26 mouse cellular contexts compared by ENCODE assay signal in the genomic region with DNA sequence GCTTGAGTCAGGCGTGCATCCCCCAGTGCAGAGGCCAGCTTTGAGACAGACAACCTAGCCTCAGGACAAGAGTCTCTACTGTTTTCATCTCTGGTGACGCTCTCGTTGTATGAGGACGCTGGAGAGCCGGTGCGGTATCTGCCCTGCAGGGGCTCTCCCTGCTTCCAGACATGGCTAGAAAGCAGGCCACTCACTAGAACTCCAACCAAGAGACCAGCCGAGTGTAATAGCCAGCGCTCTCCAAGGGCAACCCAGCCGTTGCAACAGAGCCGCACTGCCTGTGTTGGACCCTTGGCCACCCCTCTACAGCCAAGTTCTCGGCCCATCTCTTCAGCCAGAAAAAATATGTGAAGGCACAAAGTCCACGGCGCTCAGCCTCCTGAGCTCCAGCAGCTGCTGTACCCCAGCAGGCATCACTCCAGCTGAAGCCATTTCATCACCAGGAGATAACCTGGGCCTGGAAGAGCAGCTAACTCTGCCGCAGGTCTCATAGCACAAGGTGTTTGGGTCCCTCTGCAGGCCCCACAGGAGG.
DNase-seq lines count a peak whose midpoint lies in the region; ATAC-seq and TF ChIP-seq lines count a peak whose summit lies in the region.
"Had no signal": no experiment of that assay in that cellular context is flagged by ENCODE, and none has a peak within 500 bp of the region (broad histone marks: within the 10 kb centered on the region; RNA-seq: fewer than 3 reads in every experiment).

No protein-coding gene starts in this region.

- no peak overlapping the region for H3K4me3 ChIP-seq in liver, adult 2 months (ENCODE audit: insufficient read depth, low read depth, low read length)
- no peak overlapping the region for H3K4me3 ChIP-seq in liver, embryonic 11.5 days (ENCODE audit: low read depth, low read length)
- H3K4me3 ChIP-seq in neural tube, embryonic 13.5 days, result no peak overlapping the region
- no peak overlapping the region for H3K4me3 ChIP-seq in neural tube, embryonic 15.5 days (replicated peaks)
- H3K4me3 ChIP-seq in liver, postnatal 0 days (ENCODE audit: low read depth, low read length), result no peak overlapping the region
- H3K4me3 ChIP-seq: embryonic facial prominence, embryonic 15.5 days; forebrain, embryonic 12.5 days; forebrain, embryonic 15.5 days; hindbrain, embryonic 10.5 days; hindbrain, embryonic 13.5 days had no signal

- no peaks in the 10 kb centered on the region for H3K9me3 ChIP-seq in liver, embryonic 11.5 days (ENCODE audit: control insufficient read depth, low read length)
- H3K9me3 ChIP-seq in neural tube, embryonic 13.5 days, result no peaks in the 10 kb centered on the region
- H3K9me3 ChIP-seq in neural tube, embryonic 15.5 days (replicated peaks), result no peaks in the 10 kb centered on the region
- no peaks in the 10 kb centered on the region for H3K9me3 ChIP-seq in liver, postnatal 0 days (ENCODE audit: low read length)
- H3K9me3 ChIP-seq: embryonic facial prominence, embryonic 15.5 days; forebrain, embryonic 12.5 days; forebrain, embryonic 15.5 days; hindbrain, embryonic 10.5 days; hindbrain, embryonic 13.5 days had no signal

- WGBS in liver, adult 2 months, result 36% methylated on average over 14 of the region's 14 CpGs
- 70% methylated on average over 14 of the region's 14 CpGs for WGBS in liver, embryonic 11.5 days
- 72% methylated on average over 14 of the region's 14 CpGs for WGBS in neural tube, embryonic 13.5 days
- 76% methylated on average over 14 of the region's 14 CpGs for WGBS in neural tube, embryonic 15.5 days
- WGBS in liver, postnatal 0 days (ENCODE audit: insufficient replicate concordance), result 65% methylated on average over 14 of the region's 14 CpGs

- H3K27ac ChIP-seq in liver, adult 2 months (replicated peaks; ENCODE audit: insufficient read depth, low read depth, low read length), result 0 out of 2 replicates have a peak overlapping the region, but pooled peaks have one; percentile 27
- H3K27ac ChIP-seq in liver, embryonic 11.5 days (ENCODE audit: low read depth, low read length), result no peak overlapping the region
- 0 out of 2 replicates have a peak overlapping the region, but pooled peaks have one; percentile 18 for H3K27ac ChIP-seq in neural tube, embryonic 13.5 days (replicated peaks)
- H3K27ac ChIP-seq in neural tube, embryonic 15.5 days (replicated peaks), result no peak overlapping the region
- H3K27ac ChIP-seq in liver, postnatal 0 days (ENCODE audit: low read depth), result no peak overlapping the region
- H3K27ac ChIP-seq: embryonic facial prominence, embryonic 15.5 days; forebrain, embryonic 12.5 days; forebrain, embryonic 15.5 days; hindbrain, embryonic 10.5 days; hindbrain, embryonic 13.5 days had no signal

- TF ChIP-seq POLR2A in liver, adult 2 months (IDR thresholded peaks at IDR 0.05; ENCODE audit: extremely low read depth, insufficient read depth, low read length), result no peak

- H3K27me3 ChIP-seq in liver, adult 2 months (ENCODE audit: control insufficient read depth, insufficient read depth, low read length), result no peaks in the 10 kb centered on the region
- no peaks in the 10 kb centered on the region for H3K27me3 ChIP-seq in liver, embryonic 11.5 days (replicated peaks; ENCODE audit: control insufficient read depth, insufficient read depth, low read length)
- no peaks in the 10 kb centered on the region for H3K27me3 ChIP-seq in neural tube, embryonic 13.5 days
- H3K27me3 ChIP-seq in neural tube, embryonic 15.5 days (replicated peaks), result no peaks in the 10 kb centered on the region
- no peaks in the 10 kb centered on the region for H3K27me3 ChIP-seq in liver, postnatal 0 days (ENCODE audit: insufficient read depth, low read length)
- H3K27me3 ChIP-seq: embryonic facial prominence, embryonic 15.5 days had no signal

- peaks cover 7% of the 10 kb centered on the region; the same call in 1 of the 2 replicates for H3K4me1 ChIP-seq in liver, adult 2 months (ENCODE audit: control insufficient read depth, insufficient read depth, low read length)
- no peaks in the 10 kb centered on the region for H3K4me1 ChIP-seq in liver, embryonic 11.5 days (replicated peaks; ENCODE audit: control insufficient read depth, insufficient read depth, low read length)
- H3K4me1 ChIP-seq in neural tube, embryonic 13.5 days (replicated peaks), result peaks cover 10% of the 10 kb centered on the region
- H3K4me1 ChIP-seq in neural tube, embryonic 15.5 days, result peaks cover 16% of the 10 kb centered on the region
- H3K4me1 ChIP-seq in liver, postnatal 0 days (ENCODE audit: insufficient read depth), result no peaks in the 10 kb centered on the region
- H3K4me1 ChIP-seq: forebrain, embryonic 12.5 days had no signal

- intact Hi-C loops in heart, postnatal 25 days (cut with DNase I), result no loop called here

- H3K9ac ChIP-seq in liver, adult 2 months (ENCODE audit: low read depth, low read length), result no peak overlapping the region
- no peak overlapping the region for H3K9ac ChIP-seq in liver, embryonic 11.5 days (ENCODE audit: low read depth, low read length)
- no peak overlapping the region for H3K9ac ChIP-seq in neural tube, embryonic 13.5 days
- no peak overlapping the region for H3K9ac ChIP-seq in neural tube, embryonic 15.5 days (replicated peaks)
- H3K9ac ChIP-seq in liver, postnatal 0 days (replicated peaks), result no peak overlapping the region
- H3K9ac ChIP-seq: embryonic facial prominence, embryonic 15.5 days; forebrain, embryonic 12.5 days; forebrain, embryonic 15.5 days; hindbrain, embryonic 13.5 days had no signal

- no peaks in the 10 kb centered on the region for H3K36me3 ChIP-seq in liver, adult 2 months (ENCODE audit: control insufficient read depth, insufficient read depth, low read length)
- H3K36me3 ChIP-seq in liver, embryonic 11.5 days (ENCODE audit: control insufficient read depth, insufficient read depth, low read length), result no peaks in the 10 kb centered on the region
- no peaks in the 10 kb centered on the region for H3K36me3 ChIP-seq in neural tube, embryonic 13.5 days
- no peaks in the 10 kb centered on the region for H3K36me3 ChIP-seq in neural tube, embryonic 15.5 days
- H3K36me3 ChIP-seq in liver, postnatal 0 days (replicated peaks; ENCODE audit: insufficient read depth, low read length), result no peaks in the 10 kb centered on the region
- H3K36me3 ChIP-seq: embryonic facial prominence, embryonic 15.5 days; forebrain, embryonic 12.5 days; forebrain, embryonic 15.5 days; hindbrain, embryonic 10.5 days; hindbrain, embryonic 13.5 days had no signal

- H3K4me2 ChIP-seq in liver, embryonic 11.5 days, result no peak overlapping the region
- no peak overlapping the region for H3K4me2 ChIP-seq in neural tube, embryonic 13.5 days
- no peak overlapping the region for H3K4me2 ChIP-seq in neural tube, embryonic 15.5 days
- no peak overlapping the region for H3K4me2 ChIP-seq in liver, postnatal 0 days (ENCODE audit: low read depth, low read length)
- H3K4me2 ChIP-seq: embryonic facial prominence, embryonic 15.5 days; forebrain, embryonic 12.5 days; forebrain, embryonic 15.5 days; heart, embryonic 11.5 days; hindbrain, embryonic 13.5 days had no signal

- ATAC-seq in liver, embryonic 11.5 days (replicated peaks; ENCODE audit: low FRiP score), result no peak
- no peak for ATAC-seq in neural tube, embryonic 13.5 days (ENCODE audit: low read depth)
- ATAC-seq in neural tube, embryonic 15.5 days (ENCODE audit: low FRiP score), result no peak
- peak; percentile 48; the same call in 1 of the 2 replicates for ATAC-seq in liver, postnatal 0 days
- ATAC-seq: CD4-positive, CD25-positive, alpha-beta regulatory T cell, adult 4 months; forebrain, embryonic 15.5 days; hindbrain, embryonic 16.5 days had no signal

- peak; percentile 50 for TF ChIP-seq CTCF in liver, adult 2 months (IDR thresholded peaks at IDR 0.05; ENCODE audit: low read depth, low read length)
- no peak for TF ChIP-seq CTCF in liver, postnatal 0 days (IDR thresholded peaks at IDR 0.05; ENCODE audit: low read depth)

- no peak for TF ChIP-seq EP300 in liver, postnatal 0 days (IDR thresholded peaks at IDR 0.05; ENCODE audit: low read depth)

- H3K79me2 ChIP-seq in liver, adult 2 months (ENCODE audit: control insufficient read depth, insufficient read depth, low read length), result no peaks in the 10 kb centered on the region

- peak; percentile 84 for DNase-seq in heart, adult 11 months
- DNase-seq in heart, postnatal 25 days (ENCODE audit: low spot score), result no peak
- peak; percentile 96 for DNase-seq in liver, adult 2 months (ENCODE audit: extremely low read depth, low read depth, low spot score)
- DNase-seq in liver, embryonic 11.5 days (ENCODE audit: low spot score), result no peak
- no peak for DNase-seq in liver, postnatal 0 days
- DNase-seq in cerebellum, adult 11-12 months, result no peak
- DNase-seq: adrenal gland, adult 2 months; adrenal gland, postnatal 14 days; cerebellum, adult 11 months; cerebellum, adult 8-10 months; cerebellum, postnatal 10 days; cerebellum, postnatal 36 days; embryo, embryonic 11 days; gastrocnemius, postnatal 10 days; gastrocnemius, postnatal 36 days; heart, postnatal 36 days had no signal

Comparison
In these comparisons a context has a peak if more than half of its experiments do, and no peak if none do; other contexts are left out.
1. DNase-seq: peak in heart, adult 11 months (single experiment) and liver, adult 2 months (single experiment); none in heart, postnatal 25 days (single experiment), liver, embryonic 11.5 days (single experiment), liver, postnatal 0 days (single experiment) and cerebellum, adult 11-12 months (single experiment).
2. H3K27ac ChIP-seq: peak in liver, adult 2 months (single experiment) and neural tube, embryonic 13.5 days (single experiment); none in liver, embryonic 11.5 days (single experiment), neural tube, embryonic 15.5 days (single experiment) and liver, postnatal 0 days (single experiment).